Mouse (Mus musculus): ENCODE data around the gene Snx11.

- TF ChIP-seq CTCF (IDR thresholded peaks at IDR 0.05; ENCODE audit: borderline replicate concordance, insufficient read depth, low read length) = no peak
- TF ChIP-seq POLR2A (IDR thresholded peaks at IDR 0.05; ENCODE audit: low read depth, low read length) = no peak
Measured at GRCm38 (mm10) chr11:96743891-96744290, 33.5 kb downstream of the Snx11 start.

Data from embryonic fibroblast, embryonic 13.5 days (primary cell).